Mouse (Mus musculus): ENCODE data around the gene Robo1.

Gene Robo1

DNA sequence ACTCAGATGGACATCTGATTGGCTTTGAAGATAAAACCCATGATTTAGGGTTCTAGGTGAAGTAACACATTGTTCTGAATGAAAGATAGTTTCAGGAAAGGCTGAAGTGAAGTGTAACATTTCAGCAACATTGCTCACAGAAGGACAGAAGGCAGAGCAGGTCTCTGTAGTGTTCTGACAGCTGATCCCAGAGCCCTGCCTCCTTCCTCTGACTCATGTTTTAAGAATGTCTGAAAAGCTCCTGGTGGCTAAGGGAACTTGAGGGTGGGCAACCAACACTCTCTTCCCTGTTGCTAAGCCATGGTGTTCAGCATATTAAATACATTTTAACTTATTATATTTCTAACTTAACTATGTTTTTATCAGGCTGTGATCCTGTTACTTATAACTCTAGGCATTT, 126.3 kb downstream of the Robo1 start:
- DNase-seq (ENCODE audit: inconsistent age in 2 of 2, low spot score in 1 of 2), result no peak

GRCm38 (mm10) chr16:72444428-72445135, 136.5 kb downstream of the Robo1 start:
- DNase-seq (ENCODE audit: inconsistent age in 2 of 2, low spot score in 1 of 2), result no peak

GRCm38 (mm10) chr16:72458155-72458554, 150.0 kb downstream of the Robo1 start:
- no peak for DNase-seq (ENCODE audit: inconsistent age in 2 of 2, low spot score in 1 of 2)

- no peak for DNase-seq (ENCODE audit: inconsistent age in 2 of 2, low spot score in 1 of 2)
Measured at GRCm38 (mm10) chr16:72458576-72458975, 150.5 kb downstream of the Robo1 start.

DNA sequence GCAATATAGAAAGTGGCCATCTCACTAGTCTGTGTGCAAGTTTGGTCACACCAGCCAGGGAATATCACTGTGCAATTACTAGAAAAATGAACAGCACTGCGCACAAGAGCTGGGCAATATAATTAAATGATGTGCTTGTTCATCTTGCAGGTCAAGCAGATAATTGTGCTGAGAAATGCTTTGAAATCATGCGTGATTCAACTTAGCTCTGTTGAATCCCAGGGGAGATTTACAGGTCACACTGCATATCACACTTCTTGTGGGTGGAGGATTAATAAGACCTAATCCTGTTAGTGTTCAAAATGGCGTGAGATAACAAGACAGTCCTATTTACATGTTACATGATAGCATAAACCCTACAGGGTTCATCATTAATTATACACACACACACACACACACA, 157.6 kb downstream of the Robo1 start:
- DNase-seq (ENCODE audit: inconsistent age in 2 of 2, low spot score in 1 of 2), result no peak

DNA sequence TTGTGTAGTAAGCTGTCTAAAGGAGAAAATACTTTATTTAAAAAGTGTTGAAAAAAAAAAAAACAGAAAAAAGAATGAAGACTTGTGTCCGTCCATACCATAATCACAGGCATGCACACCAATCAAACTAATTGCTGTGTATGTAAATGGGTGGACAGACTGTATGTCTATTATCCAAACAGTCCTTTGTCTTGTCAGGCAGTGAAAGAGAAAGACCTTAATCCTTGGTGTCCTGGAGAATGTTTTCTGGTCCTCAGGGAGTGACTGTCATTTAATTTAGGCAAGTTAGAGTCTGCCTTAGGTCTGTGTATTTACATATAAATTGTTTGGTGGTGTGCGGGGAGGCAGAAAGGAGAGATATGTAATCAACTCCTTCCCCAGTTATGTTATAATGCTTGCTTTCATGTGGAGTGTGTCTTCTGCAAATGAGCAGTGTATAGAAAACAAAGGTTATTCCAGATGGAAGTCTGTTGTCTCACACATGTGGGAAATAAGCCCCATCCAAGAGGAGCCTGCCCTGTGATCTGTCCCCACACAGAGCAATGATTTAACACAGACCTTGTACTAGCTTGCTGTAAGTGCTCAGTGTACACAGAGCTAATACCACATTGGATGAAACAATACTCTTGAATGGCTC, 162.0 kb downstream of the Robo1 start:
- DNase-seq (ENCODE audit: inconsistent age in 2 of 2, low spot score in 1 of 2), result no peak

DNA sequence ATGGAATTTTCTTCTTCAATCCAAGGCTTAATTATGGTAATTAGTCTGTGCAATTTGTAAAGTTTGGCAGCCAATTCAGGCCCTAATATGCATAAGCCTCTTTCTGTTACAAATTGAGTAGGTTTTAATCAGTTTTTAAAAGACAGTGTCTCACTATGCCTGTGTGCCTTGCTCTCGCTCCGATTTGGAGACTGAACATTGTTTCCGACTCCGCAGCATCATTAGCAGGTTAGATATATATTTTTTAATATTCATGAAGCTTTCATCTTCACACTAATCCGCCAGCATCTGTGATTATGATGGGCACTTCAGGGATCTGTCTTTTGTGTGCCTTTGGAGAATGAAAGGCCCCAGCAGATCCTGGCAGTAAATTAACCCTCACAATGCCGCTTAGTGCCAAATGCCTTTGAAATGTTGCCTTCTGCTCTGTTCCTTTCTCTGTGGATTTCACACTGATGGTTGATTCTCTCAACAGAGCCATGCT, 202.7 kb downstream of the Robo1 start:
- DNase-seq (ENCODE audit: inconsistent age in 2 of 2, low spot score in 1 of 2), result no peak

- no peak for DNase-seq (ENCODE audit: inconsistent age in 2 of 2, low spot score in 1 of 2)
Measured at GRCm38 (mm10) chr16:72531337-72531736, 223.2 kb downstream of the Robo1 start.

DNA sequence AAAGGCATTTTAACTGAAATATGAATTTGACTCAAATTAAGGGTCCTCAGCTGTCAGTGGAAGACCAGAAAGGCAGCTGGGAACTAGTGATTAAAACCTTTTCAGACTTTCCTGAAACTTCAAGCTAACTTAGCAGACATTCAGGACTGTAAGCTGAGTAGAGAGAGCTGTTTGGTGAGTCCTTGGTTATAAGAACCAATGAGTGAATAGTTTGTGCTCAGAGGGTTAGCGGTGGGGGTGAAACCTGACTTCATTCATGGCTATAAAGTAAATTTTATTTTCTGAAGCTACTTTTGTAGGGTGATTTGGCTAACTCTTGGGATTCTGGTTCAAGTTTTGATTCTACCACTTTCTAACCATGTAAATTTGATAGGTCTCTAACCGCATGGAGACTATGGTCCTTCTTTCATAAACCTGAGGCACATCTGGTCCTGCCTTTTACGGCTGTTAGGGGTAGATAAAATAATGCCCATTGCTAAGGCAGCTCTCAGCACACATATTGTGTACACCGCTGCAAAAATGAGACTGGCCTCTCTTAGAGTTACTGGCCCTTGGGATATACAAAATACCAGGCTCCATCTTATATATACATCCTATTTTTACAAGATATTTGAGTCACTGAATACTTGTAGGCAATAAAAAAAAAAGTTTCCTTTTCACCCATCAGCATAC, 225.9 kb downstream of the Robo1 start:
- no peak for DNase-seq (ENCODE audit: inconsistent age in 2 of 2, low spot score in 1 of 2)

DNA sequence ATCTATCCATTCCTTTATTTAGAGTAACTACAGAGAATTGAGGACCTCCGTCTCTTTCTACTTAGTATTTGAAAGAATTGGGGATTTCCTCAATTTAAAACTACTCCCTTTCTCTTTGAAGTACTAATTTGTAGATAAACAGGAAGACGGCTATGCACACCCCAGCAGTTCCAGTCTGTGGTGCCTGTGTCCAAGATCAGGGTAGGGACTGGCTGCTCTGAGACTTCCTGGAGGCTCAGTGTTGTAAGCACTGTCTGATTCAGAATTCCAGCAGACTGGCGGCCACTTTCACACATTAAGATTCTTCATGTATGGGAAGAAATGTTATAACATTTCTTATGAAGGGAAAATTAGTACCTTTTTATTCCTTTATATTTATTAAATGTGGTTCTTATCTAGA, 230.1 kb downstream of the Robo1 start:
- no peak for DNase-seq (ENCODE audit: inconsistent age in 2 of 2, low spot score in 1 of 2)

DNA sequence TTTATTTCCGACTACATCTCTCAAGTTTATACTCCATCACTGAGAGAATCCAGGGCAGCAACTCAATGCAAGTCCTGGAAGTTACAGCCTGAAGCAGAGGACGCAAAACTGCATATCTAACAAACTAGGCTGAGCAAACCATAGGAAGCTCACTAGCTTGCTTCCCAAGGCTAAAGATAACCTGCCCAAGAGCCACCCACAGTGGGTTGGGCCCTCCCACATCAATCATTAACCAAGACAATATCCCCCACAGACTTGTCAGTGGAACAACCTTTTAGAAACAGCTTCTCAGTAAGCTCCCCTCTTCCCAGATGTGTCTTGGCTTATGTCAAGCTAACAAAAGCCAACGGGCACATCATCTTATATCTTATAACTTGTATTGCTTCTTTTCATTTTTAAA, 235.8 kb downstream of the Robo1 start:
- DNase-seq (ENCODE audit: inconsistent age in 2 of 2, low spot score in 1 of 2), result no peak

- no peak for DNase-seq (ENCODE audit: inconsistent age in 2 of 2, low spot score in 1 of 2)
Measured at GRCm38 (mm10) chr16:72544950-72545349, 236.8 kb downstream of the Robo1 start.

DNA sequence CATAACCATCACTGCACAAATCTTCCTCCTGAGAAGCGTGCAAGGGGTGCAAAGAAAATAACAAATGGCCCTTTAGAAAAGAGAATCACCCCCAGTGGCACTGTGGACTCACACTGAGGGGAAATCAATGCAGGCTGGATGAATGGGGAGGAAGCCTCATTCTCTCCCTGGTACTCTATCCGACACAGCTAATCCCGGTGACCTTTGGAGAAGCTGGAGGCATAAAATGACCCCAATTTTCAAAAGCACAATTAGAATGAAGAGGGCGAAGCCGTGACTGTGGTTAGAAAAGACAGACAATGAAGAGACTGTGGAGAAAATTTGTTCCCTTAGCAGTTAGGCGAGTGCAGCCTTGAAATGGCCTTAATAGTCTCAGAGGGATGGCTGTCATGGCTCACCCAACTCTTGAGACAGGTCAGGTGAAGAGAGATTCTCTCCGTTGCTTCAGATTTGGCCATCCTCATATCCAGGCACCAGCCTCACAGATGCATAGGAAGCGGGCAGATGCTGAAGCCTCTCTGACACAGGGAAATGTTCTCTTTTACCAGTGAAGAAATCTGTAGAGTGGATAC, 243.7 kb downstream of the Robo1 start:
- DNase-seq (ENCODE audit: inconsistent age in 2 of 2, low spot score in 1 of 2), result no peak

- no peak for DNase-seq (ENCODE audit: inconsistent age in 2 of 2, low spot score in 1 of 2)
Measured at GRCm38 (mm10) chr16:72553713-72554112, 245.6 kb downstream of the Robo1 start.

DNA sequence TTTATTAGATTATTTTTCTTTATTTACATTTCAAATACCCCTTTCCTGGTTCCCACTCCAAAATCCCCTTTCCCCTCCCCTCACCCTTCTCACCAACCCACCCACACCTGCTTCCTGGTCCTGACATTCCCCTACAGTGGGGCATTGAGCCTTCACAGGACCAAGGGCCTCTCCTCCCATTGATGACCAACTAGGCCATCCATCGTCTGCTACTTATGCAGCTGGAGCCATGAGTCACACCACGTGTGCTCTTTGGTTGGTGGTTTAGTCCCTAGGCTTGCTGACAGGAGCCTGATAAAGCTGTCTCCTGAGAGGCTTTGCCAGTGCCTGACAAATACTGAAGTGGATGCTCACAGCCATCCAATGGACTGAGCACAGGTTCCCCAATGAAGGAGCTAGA, 254.0 kb downstream of the Robo1 start:
- peak in 1 of 2 experiments; percentile 4 for DNase-seq (ENCODE audit: inconsistent age in 2 of 2, low spot score in 1 of 2)

DNA sequence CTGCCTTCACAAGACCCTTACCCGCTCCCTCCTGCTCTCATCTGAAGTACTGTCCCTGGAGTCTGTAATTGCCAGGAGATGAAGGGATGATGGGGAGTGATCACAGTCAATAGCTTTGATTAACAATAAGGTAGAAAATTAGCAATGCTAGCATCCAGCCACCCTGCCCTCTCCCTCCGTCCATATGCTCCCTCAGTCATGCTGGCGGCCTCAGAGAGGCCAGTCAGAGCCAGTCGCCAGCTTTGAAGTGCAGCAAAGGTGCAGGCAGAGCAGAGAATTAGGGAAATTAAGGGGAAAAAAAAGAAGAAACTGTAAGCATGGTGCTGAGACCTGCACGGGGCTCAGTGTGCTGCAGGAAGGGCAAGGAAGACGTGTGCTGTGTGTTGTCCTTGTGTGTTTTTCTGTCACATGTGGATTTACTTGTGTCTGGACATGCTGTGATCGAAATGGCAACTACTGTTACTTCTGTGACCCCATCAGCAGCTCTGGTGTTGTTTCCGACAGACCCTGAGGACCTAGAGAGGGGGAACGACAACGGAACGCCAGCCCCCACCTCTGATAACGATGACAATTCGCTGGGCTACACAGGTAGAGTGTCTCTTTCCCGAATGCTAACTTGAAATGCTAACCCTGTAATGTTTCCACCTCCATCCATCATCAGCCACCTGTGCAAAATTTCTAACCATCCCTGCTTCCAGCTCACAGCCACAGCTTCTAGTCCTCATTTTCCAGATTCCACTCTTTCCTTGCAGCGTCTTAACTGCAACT, 255.3 kb downstream of the Robo1 start:
- DNase-seq (ENCODE audit: inconsistent age in 2 of 2, low spot score in 1 of 2), result no peak

DNA sequence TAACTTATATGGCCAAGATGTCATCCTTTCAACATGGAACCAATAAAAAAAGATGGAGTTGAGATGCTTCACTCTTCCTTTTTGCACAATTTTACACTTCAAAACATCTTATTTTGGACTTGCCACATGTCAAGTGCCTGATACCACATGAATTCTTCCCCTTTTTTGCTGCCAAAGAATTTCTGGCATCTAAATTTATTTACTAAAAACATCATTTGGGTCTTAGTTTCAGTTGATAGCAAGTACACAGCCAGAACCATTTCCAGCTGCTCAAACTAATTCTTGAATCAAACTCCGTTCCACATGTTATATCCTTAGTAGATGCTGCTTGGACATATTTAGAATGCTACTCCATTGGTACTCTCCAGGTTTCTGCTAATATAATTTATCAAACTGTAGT, 267.1 kb downstream of the Robo1 start:
- DNase-seq (ENCODE audit: inconsistent age in 2 of 2, low spot score in 1 of 2), result no peak

DNA sequence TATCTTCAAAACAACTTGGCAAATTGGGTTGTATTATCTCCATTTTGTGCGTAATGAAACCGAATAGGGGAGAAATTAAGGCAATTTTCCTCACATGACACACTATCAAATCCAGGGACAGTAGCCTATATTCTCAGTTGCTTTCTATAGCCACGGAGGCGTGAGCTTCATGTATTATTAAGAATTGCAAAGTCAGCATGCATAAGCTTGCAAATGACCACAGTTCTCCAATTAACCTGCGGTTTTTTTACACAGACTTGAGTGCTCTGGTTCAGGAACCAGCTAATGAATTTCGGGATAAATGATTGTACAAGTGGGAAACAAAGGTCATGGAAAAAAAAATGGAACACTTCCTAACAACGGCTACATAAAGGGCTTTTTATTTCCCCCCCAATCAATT, 268.9 kb downstream of the Robo1 start:
- no peak for DNase-seq (ENCODE audit: inconsistent age in 2 of 2, low spot score in 1 of 2)

DNA sequence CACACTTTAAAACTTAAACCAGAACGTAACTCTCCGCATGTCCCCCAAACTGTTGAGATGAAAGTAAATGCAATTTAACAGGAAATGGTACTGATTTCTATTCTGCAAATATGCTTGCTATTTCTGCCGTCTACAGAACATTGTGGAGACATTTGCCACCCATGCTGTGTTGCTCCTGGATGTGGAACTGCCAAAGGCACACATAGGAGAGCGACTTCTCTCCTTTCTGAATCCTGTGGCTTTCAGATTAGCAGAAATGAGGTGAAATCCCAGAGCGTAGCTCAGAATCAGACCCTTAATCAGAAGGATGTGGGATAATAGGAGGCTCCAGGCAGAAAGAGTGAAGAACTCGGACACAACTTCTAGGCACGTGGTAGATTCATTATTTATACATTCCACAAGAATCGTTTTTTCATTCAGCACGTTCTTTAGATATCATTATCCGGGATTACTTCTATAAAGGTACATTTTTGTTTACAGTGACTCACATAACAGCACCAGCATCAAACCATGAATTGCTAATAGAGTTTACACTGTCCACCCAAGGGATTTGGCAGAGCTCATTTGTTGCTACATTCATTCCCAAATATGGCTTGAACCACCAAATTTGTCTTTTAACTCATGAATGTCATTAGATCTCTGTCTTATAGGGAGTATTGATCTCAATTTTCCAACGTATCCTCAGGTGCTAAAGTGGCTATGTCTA, 276.5 kb downstream of the Robo1 start:
- no peak for DNase-seq (ENCODE audit: inconsistent age in 2 of 2, low spot score in 1 of 2)

GRCm38 (mm10) chr16:72585160-72585813, 277.2 kb downstream of the Robo1 start:
- no peak for DNase-seq (ENCODE audit: inconsistent age in 2 of 2, low spot score in 1 of 2)

Measured in adrenal gland, adult (tissue).